Mouse (Mus musculus): Measurements from ENCODE around the gene Tnpo1. TPM values are rescaled to one million over a fixed set of nuclear protein-coding genes. Genes with fewer than 3 reads are reported as not detected.
A peak's percentile ranks its signal among the peaks of the same experiment; 100 is the strongest.

The Tnpo1 gene
- total and polyA plus RNA-seq, 2 experiments from 2014 or later: 16.2 to 73.5 TPM

DNA sequence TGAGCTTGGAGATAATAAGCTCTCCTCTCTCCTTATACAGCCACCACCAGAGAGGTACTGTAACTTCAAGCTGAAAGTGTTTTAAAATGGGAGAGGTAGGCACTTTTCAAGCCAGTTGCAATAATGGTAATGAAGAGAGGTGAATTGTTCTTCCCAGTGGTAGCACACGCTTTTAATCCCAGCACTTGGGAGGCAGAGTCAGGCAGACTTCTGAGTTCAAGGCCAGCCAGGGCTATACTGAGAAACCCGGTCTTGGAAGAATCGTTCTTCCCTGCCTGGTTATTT lies 716 bp upstream of the Tnpo1 start:
- peak overlapping the region; percentile 99 for H3K27ac ChIP-seq (ENCODE audit: low read depth, low read length)
- H3K4me3 ChIP-seq (ENCODE audit: low read depth, low read length): peak overlapping the region; percentile 100
- 70% methylated on average over 3 of the region's 3 CpGs for WGBS
- H3K4me1 ChIP-seq (ENCODE audit: insufficient read depth): peaks cover 8% of the 10 kb centered on the region
- no peaks in the 10 kb centered on the region for H3K9me3 ChIP-seq (ENCODE audit: low read length)
- H3K9ac ChIP-seq: peak overlapping the region; percentile 100
- peak overlapping the region; percentile 60 for H3K4me2 ChIP-seq (ENCODE audit: low read depth)
- H3K36me3 ChIP-seq (ENCODE audit: insufficient read depth): peaks cover 1% of the 10 kb centered on the region; the same call in 1 of the 2 replicates
- DNase-seq: no peak
- H3K27me3 ChIP-seq (ENCODE audit: insufficient read depth, low read length): no peaks in the 10 kb centered on the region
- ATAC-seq: peak; percentile 8; the same call in 1 of the 2 replicates
- no peak for TF ChIP-seq CTCF (IDR thresholded peaks at IDR 0.05; ENCODE audit: low read depth)

DNA sequence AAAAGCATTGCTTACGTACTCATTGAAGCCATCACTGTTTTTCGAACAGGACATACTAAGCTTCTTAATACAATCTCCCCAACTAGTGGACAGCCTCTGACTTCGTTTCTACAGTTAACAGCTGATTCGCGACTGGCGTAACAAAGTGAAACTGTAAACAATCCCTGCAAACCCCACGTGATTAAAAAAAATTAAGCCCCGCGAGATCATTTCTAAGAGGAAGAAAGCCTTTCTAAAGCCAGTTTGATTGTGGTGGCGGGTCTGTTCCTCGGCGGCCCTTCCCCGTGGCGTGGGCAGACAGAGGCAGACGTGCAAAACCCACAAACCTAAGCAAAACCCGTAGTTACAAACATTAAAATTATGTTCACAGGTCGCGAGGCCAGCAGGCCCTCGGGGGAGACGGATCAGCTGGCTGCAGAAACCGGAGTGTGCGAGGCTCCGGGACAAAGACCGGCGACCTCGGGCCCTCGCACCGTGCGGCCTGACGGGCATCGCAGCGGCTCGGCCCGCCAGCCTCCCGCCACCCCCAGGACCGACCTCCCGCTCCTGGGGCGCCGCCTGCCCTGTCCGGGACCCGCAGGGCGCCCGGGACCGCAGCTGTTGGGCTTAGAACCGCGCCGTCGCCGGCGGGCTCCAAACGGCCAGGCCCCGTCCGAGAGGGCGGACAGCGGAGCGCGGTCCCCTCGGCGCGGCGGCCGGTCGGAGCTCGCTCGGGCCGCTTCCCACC lies 535 bp downstream of the Tnpo1 start:
- H3K4me2 ChIP-seq (ENCODE audit: low read depth): peak overlapping the region; percentile 60
- peak overlapping the region; percentile 100 for H3K9ac ChIP-seq
- WGBS: under 1% methylated on average over 59 of the region's 66 CpGs
- H3K27ac ChIP-seq (ENCODE audit: low read depth, low read length): peak overlapping the region; percentile 99
- H3K9me3 ChIP-seq (ENCODE audit: low read length): no peaks in the 10 kb centered on the region
- H3K4me3 ChIP-seq (ENCODE audit: low read depth, low read length): peak overlapping the region; percentile 100
- H3K27me3 ChIP-seq (ENCODE audit: insufficient read depth, low read length): no peaks in the 10 kb centered on the region
- DNase-seq (peak; percentile 73), ATAC-seq (peak; percentile 41)
- peaks cover 7% of the 10 kb centered on the region; the same call in 1 of the 2 replicates for H3K36me3 ChIP-seq (ENCODE audit: insufficient read depth)
- no peak for TF ChIP-seq CTCF (IDR thresholded peaks at IDR 0.05; ENCODE audit: low read depth)
- H3K4me1 ChIP-seq (ENCODE audit: insufficient read depth): peaks cover 14% of the 10 kb centered on the region

DNA sequence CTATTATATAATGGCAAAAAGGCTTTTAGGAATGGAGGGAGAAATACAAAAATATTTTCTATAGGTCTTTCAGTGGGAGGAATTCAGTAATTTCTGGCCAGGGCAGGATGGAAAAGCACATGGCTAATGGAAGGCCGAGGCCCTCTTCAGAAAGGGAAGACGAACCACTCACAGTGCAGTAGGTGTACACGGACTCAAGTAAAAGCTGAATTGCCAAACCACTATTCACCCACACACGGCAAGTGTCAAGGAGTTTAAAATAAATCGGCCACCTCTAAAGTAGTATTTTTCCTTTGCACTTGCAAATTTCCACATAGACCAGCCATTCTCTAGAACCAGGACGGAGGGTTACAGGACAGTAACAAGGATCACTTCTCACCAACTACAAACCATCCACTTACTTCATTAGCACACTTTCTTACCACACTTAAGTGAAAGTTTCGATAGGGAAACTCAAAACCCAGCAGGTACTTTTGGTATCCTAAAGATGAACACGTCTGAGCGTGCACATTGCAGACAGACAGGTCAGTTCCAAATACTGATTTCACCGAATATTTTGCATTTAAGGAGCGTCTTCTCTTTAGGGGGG lies 1.2 kb downstream of the Tnpo1 start:
- H3K27me3 ChIP-seq (ENCODE audit: insufficient read depth, low read length): no peaks in the 10 kb centered on the region
- H3K4me1 ChIP-seq (ENCODE audit: insufficient read depth): peaks cover 14% of the 10 kb centered on the region
- TF ChIP-seq CTCF (IDR thresholded peaks at IDR 0.05; ENCODE audit: low read depth): no peak
- peaks cover 7% of the 10 kb centered on the region; the same call in 1 of the 2 replicates for H3K36me3 ChIP-seq (ENCODE audit: insufficient read depth)
- ATAC-seq: no peak
- peak overlapping the region; percentile 100 for H3K9ac ChIP-seq
- H3K4me3 ChIP-seq (ENCODE audit: low read depth, low read length): peak overlapping the region; percentile 100
- peak overlapping the region; percentile 60 for H3K4me2 ChIP-seq (ENCODE audit: low read depth)
- peak overlapping the region; percentile 99 for H3K27ac ChIP-seq (ENCODE audit: low read depth, low read length)
- no peak for DNase-seq
- 4% methylated on average over 11 of the region's 11 CpGs for WGBS
- H3K9me3 ChIP-seq (ENCODE audit: low read length): no peaks in the 10 kb centered on the region

DNA sequence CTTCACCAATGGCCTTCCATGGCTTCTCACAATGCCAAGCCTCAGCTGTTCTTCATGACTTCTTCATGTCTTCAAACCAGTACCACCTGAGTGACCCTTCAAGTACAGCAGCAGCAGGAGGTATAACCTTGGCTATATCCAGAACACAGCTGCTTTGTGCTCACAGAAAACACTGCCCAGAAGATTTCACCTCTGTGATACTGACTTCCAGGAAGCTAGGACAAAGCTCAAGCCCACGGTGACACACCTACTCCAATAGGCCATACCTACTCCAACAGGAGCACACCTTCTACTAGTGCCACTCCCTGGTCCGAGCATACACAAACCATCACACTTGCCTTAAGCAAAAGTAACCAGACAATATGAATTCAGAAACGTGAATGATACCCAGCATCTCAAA lies 3.4 kb downstream of the Tnpo1 start:
- peaks cover 14% of the 10 kb centered on the region for H3K4me1 ChIP-seq (ENCODE audit: insufficient read depth)
- DNase-seq (no peak), ATAC-seq (no peak)
- WGBS: 86% methylated on average over 3 of the region's 3 CpGs
- H3K9me3 ChIP-seq (ENCODE audit: low read length): no peaks in the 10 kb centered on the region
- H3K4me3 ChIP-seq (ENCODE audit: low read depth, low read length): no peak overlapping the region
- no peak overlapping the region for H3K27ac ChIP-seq (ENCODE audit: low read depth, low read length)
- H3K36me3 ChIP-seq (ENCODE audit: insufficient read depth): peaks cover 7% of the 10 kb centered on the region; the same call in 1 of the 2 replicates
- H3K4me2 ChIP-seq (ENCODE audit: low read depth): no peak overlapping the region
- no peaks in the 10 kb centered on the region for H3K27me3 ChIP-seq (ENCODE audit: insufficient read depth, low read length)
- no peak for TF ChIP-seq CTCF (IDR thresholded peaks at IDR 0.05; ENCODE audit: low read depth)
- no peak overlapping the region for H3K9ac ChIP-seq

DNA sequence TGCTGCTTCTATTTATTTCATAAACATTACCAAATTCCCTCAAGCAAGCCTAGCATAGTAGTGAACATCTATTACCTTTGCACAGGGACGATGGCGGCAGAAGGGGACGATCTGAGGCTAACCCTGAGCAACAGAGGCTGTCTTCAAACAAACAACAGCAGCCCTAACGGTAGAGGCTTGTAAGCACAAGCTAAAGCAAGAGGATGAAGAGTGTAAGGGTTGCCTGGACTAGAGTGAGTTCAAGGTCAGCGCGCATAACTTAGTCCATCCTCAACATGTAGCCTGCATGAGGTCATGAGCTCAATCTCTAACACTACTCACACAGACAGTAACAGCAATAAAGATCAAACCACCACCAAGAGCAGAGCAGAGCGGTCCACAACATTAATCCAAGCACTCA lies 4.9 kb downstream of the Tnpo1 start:
- peaks cover 14% of the 10 kb centered on the region for H3K4me1 ChIP-seq (ENCODE audit: insufficient read depth)
- ATAC-seq: no peak
- peaks cover 7% of the 10 kb centered on the region; the same call in 1 of the 2 replicates for H3K36me3 ChIP-seq (ENCODE audit: insufficient read depth)
- H3K27ac ChIP-seq (ENCODE audit: low read depth, low read length): no peak overlapping the region
- 95% methylated on average over 7 of the region's 7 CpGs for WGBS
- no peak overlapping the region for H3K9ac ChIP-seq
- H3K4me2 ChIP-seq (ENCODE audit: low read depth): no peak overlapping the region
- no peaks in the 10 kb centered on the region for H3K27me3 ChIP-seq (ENCODE audit: insufficient read depth, low read length)
- H3K4me3 ChIP-seq (ENCODE audit: low read depth, low read length): no peak overlapping the region
- no peak for DNase-seq
- no peaks in the 10 kb centered on the region for H3K9me3 ChIP-seq (ENCODE audit: low read length)
- no peak for TF ChIP-seq CTCF (IDR thresholded peaks at IDR 0.05; ENCODE audit: low read depth)

DNA sequence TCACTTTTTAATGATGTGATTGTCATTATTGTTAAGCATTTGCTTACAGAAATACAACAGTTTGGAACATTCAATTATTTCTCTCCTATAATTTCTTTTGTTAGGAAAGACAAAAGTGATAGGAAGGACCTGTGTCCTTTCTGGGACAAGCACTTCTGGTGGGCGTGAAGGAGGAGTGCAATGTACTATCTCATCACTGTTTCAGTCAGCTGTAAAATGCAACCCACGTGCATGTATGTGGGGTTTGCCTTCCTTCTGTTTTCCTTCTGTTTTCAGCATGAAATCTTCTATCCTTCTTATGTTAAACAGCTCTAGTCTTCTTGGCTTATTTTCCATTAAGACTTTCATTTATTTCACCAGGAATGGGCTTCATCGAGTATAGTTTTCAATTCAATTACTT lies 5.9 kb downstream of the Tnpo1 start:
- Histone ChIP-seq H3K4me3 (ENCODE audit: low read depth, low read length) (no peak overlapping the region), H3K27me3 (ENCODE audit: insufficient read depth, low read length) (no peaks in the 10 kb centered on the region), H3K4me1 (ENCODE audit: insufficient read depth) (peaks cover 16% of the 10 kb centered on the region), H3K36me3 (ENCODE audit: insufficient read depth) (peaks cover 7% of the 10 kb centered on the region; the same call in 1 of the 2 replicates), H3K27ac (ENCODE audit: low read depth, low read length) (no peak overlapping the region), H3K9ac (no peak overlapping the region), H3K4me2 (ENCODE audit: low read depth) (no peak overlapping the region), H3K9me3 (ENCODE audit: low read length) (no peaks in the 10 kb centered on the region)
- ATAC-seq (no peak), DNase-seq (no peak)
- TF ChIP-seq CTCF (IDR thresholded peaks at IDR 0.05; ENCODE audit: low read depth): no peak
- 62% methylated on average over 3 of the region's 3 CpGs for WGBS

DNA sequence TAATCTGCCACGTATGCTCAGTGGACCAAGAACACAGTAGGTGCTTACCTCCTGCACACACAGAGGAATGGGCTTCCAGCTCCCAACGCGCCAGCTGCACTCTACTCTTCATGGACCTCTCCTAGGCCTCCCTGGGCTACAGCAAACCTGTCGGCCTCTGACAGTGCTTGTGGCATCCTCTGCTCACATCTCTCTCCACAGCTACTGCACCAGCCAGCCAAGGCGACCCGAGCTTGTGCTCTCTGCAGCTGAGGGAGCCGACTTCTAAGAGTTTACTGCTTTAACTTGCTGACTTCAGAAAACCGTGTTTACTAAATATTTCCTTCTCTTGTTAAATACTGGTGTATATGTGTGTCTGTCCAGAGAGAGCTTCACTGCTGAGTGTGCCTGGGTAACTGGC lies 6.5 kb downstream of the Tnpo1 start:
- Histone ChIP-seq H3K4me2 (ENCODE audit: low read depth) (no peak overlapping the region), H3K9me3 (ENCODE audit: low read length) (no peaks in the 10 kb centered on the region), H3K9ac (no peak overlapping the region), H3K4me3 (ENCODE audit: low read depth, low read length) (no peak overlapping the region), H3K4me1 (ENCODE audit: insufficient read depth) (peaks cover 21% of the 10 kb centered on the region), H3K27ac (ENCODE audit: low read depth, low read length) (no peak overlapping the region), H3K27me3 (ENCODE audit: insufficient read depth, low read length) (no peaks in the 10 kb centered on the region), H3K36me3 (ENCODE audit: insufficient read depth) (peaks cover 7% of the 10 kb centered on the region; the same call in 1 of the 2 replicates)
- ATAC-seq: no peak
- WGBS: 90% methylated on average over 8 of the region's 8 CpGs
- no peak for DNase-seq
- TF ChIP-seq CTCF (IDR thresholded peaks at IDR 0.05; ENCODE audit: low read depth): no peak
